Mouse (Mus musculus) frontal cortex, postnatal 36 days (tissue): ENCODE measurements around the gene Kalrn.

Experiments used
- DNase-seq, 2 experiments: peaks; one replicate each; pipeline ENCODE4 v3.0.0; 2022; ENCODE audit warnings: low spot score in 2 of 2

The Kalrn gene

DNA sequence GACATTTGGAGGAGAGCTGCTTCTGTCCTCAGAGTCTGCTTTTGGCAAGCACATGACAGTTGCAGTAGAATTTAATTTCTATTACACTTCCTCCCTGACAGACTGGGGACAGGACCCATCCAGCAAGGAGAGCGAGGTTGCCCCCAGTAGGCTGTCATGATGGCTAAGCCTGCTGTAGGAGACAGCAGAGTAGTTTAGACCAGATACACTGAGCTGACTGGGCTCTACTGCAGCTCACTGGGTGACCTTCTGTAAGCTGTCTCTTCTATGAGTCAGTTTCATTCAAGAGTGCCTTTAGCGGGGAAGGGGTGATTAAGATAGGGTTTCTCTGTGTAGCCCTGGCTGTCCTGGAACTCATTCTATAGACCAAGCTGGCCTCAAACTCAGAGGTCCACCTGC is 634.2 kb downstream of the Kalrn start:
- DNase-seq = no peak

DNA sequence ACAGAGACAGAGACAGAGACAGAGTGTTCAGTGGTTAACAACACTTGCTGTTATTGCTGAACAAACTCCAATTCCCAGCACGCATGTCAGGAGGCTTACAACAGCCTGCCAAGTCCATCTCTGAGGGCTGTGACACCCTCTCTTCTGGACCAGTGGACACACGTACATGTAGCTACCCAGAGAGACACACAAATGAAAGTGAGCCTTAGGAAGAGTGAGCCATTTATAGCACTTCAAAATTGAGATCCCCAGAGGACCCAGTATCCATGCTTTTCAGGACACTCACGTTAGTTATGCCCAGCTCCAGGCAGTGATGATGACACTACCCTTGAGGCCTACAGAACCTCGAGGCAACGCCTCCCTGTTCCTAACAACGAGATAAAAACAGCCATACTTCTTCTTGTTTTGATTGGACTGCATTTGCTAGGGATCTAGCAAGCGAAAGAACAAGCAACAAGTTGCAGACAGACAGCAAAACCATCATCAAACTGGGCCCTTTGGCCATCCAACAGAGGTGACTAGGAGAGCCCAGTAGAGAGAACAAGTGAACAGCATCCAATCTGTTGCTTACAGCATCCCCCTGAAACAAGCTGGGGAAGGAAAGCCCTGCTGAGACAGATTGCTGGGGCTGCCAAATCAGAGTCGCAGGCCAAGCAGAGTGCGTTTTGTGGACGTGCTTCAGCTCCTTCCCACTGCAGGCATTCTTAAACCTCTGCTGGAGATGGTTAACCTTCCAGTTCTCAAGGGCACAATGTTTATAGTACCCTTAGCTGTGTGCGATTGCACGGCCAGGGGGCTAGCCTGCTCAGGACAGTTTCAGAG is 634.8 kb downstream of the Kalrn start:
- DNase-seq = no peak

DNA sequence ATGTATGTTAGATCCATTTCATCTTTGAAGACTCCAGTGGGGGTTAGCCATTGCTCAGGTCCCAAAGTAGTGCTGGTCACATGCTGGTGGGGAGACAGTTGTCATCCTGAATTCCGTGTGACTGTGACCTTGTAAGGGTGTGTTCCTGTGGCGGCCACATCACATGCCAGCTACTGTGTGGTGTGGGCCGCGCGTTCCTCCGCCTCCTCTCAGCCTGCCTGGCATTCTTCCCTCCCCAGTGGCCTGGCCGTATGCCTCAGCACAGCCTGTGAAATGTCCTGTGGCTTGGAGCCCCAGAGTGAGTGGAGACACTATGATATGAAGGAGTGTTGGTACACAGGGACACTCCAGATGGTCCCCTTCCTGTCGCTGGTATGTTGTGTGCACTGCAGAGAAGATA is 635.8 kb downstream of the Kalrn start:
- peak; percentile 34 to 45 for DNase-seq

DNA sequence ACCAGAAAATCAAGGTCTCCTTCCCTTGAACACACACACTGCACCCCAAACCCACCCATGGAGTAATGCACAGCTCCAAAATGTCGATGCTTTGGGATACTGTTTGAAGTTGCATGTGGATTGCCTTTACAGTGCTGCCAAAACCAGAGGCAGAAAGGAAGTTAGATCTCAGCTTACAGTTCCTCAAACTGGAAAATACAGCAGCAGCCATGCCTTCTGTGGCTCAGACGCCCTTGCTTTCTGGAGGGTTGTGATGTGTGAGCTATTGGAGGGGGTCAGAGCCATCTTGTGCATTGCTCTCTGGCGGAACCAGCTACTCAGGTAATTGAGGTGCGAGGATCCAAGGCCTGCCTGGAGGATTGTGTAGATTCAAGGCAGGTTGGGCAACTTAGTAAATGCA is 636.4 kb downstream of the Kalrn start:
- DNase-seq = no peak

DNA sequence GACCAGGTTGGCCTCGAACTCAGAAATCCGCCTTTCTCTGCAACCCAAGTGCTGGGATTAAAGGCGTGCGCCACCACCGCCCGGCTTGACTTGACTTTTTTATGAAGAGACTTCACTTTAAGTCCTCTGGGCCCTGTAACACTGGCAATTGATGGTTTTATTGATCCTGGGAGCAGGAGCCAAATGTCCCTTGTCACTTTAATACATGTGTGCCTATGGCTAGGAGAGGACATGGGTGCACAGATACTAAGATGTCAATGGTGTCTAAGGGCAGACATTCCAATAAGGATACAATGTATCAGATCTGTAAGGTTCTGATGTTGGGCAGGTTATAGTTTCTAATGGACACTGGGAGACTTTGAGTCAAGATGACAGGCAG is 637.9 kb downstream of the Kalrn start:
- no peak for DNase-seq

DNA sequence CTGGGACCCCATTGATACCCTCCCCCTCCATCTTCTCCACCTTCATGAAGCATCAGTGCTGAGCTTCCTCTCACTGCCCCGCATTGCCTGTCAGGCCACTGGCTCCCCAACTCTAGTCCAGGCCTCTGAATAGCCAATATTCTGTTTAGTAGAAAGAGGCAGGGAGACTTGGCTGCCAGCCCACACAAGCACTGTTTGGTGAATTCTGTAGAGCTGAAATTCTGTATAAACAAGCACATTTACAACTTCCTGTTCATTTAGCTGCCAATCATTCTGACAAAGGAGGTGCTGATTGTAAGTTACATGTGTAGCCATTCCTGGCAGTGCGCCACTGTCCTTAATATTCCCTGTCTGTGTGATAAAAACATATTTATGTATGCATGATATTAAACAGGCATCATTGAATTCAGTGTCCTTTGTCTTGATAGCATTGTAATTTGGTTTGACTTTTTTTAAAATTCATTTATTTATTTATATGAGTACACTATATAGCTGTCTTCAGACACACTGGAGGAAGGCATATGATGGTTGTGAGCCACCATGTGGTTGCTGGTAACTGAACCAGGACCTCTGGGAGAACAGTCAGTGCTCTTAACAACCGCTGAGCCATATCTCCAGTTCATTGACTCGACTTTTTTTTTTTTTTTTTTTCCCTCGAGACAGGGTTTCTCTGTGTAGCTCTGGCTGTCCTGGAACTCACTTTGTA is 638.5 kb downstream of the Kalrn start:
- peak; percentile 26 to 40 for DNase-seq

GRCm38 (mm10) chr16:33933411-33933810 is 639.9 kb downstream of the Kalrn start:
- DNase-seq = no peak

DNA sequence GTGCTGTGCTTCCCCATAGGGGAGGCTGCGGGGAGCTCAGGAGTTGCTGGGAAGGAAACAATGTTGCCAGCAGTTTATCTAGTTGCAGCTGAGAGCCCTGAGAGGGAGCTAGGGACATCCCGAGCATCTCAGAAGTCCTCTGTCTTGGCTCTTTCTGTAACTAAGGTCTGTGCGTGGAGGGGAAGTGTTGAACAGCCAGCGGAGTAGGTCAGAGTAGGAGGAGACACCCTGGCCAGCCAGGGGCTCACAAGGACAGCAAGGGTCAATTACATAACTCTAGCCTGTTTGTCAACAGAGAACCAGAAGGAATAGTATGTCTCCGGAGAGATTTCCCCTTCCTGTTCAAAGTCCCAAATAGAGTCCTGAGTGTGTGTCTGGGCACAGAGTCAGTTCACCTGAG is 641.2 kb downstream of the Kalrn start:
- DNase-seq = no peak

- no peak for DNase-seq
Measured at GRCm38 (mm10) chr16:33931682-33932081, 641.6 kb downstream of the Kalrn start.

DNA sequence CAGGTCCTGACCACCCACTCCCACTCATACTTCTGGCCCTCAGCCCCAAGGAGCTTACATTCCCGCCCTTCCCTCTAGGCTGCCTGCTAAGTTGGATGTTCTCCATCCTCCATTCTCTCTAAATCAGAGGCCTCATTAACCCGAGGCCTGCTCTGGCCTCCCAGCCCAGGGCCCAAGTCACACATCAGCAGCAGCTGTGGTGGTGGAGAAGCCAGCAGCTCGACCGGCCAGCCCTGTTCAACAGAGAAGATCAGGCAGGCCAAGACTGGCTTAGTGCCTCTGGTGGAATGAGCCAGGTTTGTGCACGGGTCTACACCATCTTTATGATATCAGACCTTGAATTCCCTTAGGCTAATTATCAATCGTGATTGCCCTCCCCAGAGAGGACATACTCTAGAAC is 642.5 kb downstream of the Kalrn start:
- no peak for DNase-seq

DNA sequence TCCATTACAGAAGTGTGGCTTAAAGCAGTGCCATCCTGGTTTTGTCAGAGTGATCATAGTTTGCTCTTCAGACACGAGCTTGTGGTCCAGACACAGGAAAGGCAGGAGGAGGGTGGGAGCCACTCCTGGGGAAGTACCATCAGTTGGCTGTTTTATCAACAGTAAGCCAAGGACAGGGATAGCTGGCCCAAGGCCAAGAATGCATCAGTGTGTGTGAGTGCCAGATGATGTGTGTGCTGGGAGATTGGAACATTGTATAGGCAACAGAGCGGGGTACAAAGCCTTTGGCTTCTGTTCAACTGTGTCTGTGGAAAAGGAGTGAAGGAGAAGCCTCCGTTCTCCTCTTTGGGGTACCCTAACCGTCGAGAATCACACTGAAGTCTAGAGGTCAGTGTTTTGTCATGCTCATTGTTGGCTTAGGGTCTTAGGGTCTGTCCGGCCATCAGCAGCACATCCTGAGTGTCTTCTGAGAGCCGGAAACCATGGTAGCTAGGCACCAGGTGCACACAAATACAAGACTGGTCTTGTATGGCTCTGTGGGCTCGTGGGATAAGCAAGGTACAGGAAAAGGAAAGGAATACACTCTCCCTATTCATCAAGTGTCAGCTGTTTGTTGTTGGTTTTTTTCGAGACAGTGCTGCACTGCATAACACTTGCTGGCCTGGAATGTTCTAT is 644.4 kb downstream of the Kalrn start:
- DNase-seq = no peak

GRCm38 (mm10) chr16:33927263-33927824 is 646.0 kb downstream of the Kalrn start:
- no peak for DNase-seq

GRCm38 (mm10) chr16:33923758-33924157 is 649.6 kb downstream of the Kalrn start:
- no peak for DNase-seq

DNA sequence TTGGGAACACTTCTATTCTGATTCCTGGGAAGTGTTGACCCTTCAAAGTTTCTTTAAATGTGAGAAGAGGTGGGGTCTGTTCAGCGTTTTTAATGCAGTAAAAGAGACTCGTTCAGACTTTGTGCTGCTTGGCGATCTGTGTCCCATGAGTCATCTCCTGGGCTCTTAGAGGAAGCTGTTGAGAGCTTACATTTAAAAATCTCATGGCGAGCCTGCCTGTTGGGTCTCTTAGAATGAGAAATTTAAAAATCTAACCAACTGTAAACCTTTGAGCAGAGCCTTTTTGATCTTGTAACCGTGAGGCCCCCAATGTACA is 650.4 kb downstream of the Kalrn start:
- no peak for DNase-seq

- DNase-seq = no peak
Measured at GRCm38 (mm10) chr16:33922111-33923000, 651.0 kb downstream of the Kalrn start.

DNA sequence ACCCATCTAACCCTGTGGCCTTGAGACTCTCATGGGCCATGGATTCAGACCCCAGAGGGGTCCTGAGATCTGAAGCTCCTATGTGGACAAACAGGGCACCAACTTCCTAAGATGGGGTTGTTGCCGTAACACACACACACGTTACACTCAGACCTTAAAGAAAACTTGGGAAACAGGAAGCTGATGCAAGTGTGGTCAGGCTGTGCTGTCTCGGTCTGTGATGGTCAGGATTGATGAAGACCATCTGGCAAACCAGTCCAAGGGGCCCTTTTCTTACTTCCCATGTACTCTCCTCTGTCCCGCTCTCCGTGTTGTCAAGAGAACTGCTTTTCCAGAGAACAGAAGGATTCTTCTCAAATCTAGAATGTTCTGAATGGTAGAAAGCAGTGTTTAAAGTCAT is 651.8 kb downstream of the Kalrn start:
- DNase-seq = no peak
